Mouse (Mus musculus): ENCODE data around the gene Ogdh. TPM values are rescaled to one million over a fixed set of nuclear protein-coding genes. Genes with fewer than 3 reads are reported as not detected.

Ogdh gene
- polyA plus RNA-seq, 1 experiment = 13.2 TPM

DNA sequence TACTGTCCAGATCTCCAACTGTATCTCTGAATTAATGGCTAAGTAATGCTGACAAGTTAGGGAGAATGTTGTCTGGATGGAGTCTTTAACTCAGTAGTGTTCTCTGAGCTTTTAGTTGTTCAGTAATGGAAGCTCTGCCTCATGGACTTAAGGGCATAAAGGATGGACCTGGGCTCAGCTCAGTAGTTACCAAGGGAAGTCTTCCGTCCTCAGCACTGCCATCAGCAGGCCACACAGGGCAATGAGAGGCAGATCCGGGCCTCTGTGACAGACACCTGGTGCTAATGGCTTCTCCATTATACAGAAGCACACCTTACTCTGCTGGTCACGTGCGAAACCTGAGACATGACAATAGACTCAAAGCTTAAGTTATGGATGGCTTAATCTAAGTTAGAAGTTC lies 45.3 kb downstream of the Ogdh start:
- Histone ChIP-seq H3K27me3 (ENCODE audit: control insufficient read depth) (no peaks in the 10 kb centered on the region), H3K36me3 (ENCODE audit: control insufficient read depth) (peaks cover 96% of the 10 kb centered on the region), H3K4me1 (ENCODE audit: control insufficient read depth) (peaks cover 2% of the 10 kb centered on the region; the same call in 1 of the 2 replicates), H3K4me3 (replicated peaks) (no peak overlapping the region), H3K9me3 (ENCODE audit: control insufficient read depth, low read length) (no peaks in the 10 kb centered on the region)
- no peak for TF ChIP-seq TAL1 (IDR thresholded peaks at IDR 0.05; ENCODE audit: low read length)

DNA sequence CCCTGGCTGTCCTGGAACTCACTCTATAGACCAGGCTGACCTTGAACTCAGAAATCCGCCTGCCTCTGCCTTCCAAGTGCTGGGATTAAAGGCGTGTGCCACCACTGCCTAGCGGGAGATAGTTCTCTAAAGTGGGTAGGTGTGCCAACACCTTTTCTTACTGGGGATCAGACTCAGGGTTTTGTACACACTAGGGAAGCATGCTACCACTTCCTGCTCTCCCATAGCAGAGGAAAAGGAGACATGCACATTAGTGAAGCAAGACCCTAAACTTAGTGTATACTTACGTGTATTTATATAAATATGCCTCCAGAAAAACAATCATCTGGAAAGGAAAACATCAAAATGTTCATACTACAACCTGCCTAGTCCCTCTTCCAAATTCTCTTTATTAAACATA lies 54.5 kb downstream of the Ogdh start:
- no peak overlapping the region for H3K4me3 ChIP-seq (replicated peaks)
- no peaks in the 10 kb centered on the region for H3K9me3 ChIP-seq (ENCODE audit: control insufficient read depth, low read length)
- TF ChIP-seq GATA1 (IDR thresholded peaks at IDR 0.05; ENCODE audit: low read length) (no peak), TAL1 (IDR thresholded peaks at IDR 0.05; ENCODE audit: low read length) (no peak)
- H3K4me1 ChIP-seq (ENCODE audit: control insufficient read depth) = peaks cover 2% of the 10 kb centered on the region; the same call in 1 of the 2 replicates
- no peaks in the 10 kb centered on the region for H3K27me3 ChIP-seq (ENCODE audit: control insufficient read depth)
- peaks cover 100% of the 10 kb centered on the region for H3K36me3 ChIP-seq (ENCODE audit: control insufficient read depth)

DNA sequence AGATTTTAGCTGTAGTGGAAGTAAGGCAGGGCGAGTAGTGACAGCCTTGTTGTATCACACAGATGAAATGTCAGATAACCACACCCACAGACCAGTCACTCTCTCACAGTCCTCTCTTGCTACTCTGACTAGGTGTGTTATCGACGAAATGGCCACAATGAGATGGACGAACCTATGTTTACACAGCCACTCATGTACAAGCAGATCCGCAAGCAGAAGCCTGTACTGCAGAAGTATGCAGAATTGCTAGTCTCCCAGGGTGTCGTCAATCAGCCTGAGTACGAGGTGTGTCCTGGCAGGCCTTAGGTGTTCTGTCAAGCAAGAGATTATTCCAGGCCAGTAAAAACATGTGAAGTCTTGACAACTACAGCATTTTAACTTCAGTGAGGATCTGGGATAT lies 55.5 kb downstream of the Ogdh start:
- TF ChIP-seq GATA1 (IDR thresholded peaks at IDR 0.05; ENCODE audit: low read length) = no peak
- no peak for TF ChIP-seq TAL1 (IDR thresholded peaks at IDR 0.05; ENCODE audit: low read length)
- H3K4me1 ChIP-seq (ENCODE audit: control insufficient read depth) = no peaks in the 10 kb centered on the region
- no peaks in the 10 kb centered on the region for H3K9me3 ChIP-seq (ENCODE audit: control insufficient read depth, low read length)
- H3K36me3 ChIP-seq (ENCODE audit: control insufficient read depth) = peaks cover 100% of the 10 kb centered on the region
- no peaks in the 10 kb centered on the region for H3K27me3 ChIP-seq (ENCODE audit: control insufficient read depth)
- H3K4me3 ChIP-seq (replicated peaks) = no peak overlapping the region

DNA sequence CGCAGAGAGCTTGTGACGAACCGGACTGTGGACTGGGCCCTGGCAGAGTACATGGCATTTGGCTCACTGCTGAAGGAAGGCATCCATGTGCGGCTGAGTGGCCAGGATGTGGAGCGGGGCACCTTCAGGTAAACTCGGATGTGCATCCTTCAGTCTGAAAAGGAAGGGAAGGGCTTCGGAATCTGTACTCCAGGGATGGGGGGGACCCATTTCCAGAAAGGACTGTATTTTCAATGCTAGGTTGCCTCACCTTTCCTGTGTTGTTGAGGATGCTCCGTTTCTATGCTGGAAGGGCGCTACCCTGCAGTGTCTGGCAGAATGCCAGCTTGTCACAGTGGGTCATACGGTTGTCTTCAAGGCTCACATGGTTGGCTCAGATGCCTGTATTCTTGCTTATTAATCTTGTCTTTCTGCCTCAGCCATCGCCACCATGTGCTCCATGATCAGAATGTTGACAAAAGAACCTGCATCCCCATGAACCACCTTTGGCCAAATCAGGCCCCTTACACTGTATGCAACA lies 57.3 kb downstream of the Ogdh start:
- no peaks in the 10 kb centered on the region for H3K4me1 ChIP-seq (ENCODE audit: control insufficient read depth)
- no peaks in the 10 kb centered on the region for H3K9me3 ChIP-seq (ENCODE audit: control insufficient read depth, low read length)
- H3K27me3 ChIP-seq (ENCODE audit: control insufficient read depth) = no peaks in the 10 kb centered on the region
- H3K4me3 ChIP-seq (replicated peaks) = no peak overlapping the region
- TF ChIP-seq GATA1 (IDR thresholded peaks at IDR 0.05; ENCODE audit: low read length) (no peak), TAL1 (IDR thresholded peaks at IDR 0.05; ENCODE audit: low read length) (no peak)
- H3K36me3 ChIP-seq (ENCODE audit: control insufficient read depth) = peaks cover 100% of the 10 kb centered on the region

DNA sequence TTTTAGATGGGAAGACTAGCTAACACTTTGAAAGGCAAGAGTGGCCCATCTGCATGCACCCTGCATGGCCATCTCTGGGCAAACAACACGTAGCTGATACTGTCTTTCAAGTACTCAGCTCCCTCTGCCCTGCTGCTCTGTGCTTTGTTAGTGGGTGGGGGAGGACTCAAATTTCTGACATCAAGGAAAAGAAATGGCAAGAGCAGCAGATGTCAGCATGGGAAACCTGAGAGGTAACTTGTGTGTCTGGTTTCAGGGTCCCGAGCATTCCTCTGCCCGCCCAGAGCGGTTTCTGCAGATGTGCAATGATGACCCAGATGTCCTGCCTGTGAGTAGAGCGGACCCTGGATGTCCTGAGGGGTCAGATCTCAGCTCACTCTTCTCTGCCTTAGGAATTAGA lies 58.2 kb downstream of the Ogdh start:
- Histone ChIP-seq H3K27me3 (ENCODE audit: control insufficient read depth) (no peaks in the 10 kb centered on the region), H3K4me1 (ENCODE audit: control insufficient read depth) (no peaks in the 10 kb centered on the region), H3K4me3 (replicated peaks) (no peak overlapping the region), H3K36me3 (ENCODE audit: control insufficient read depth) (peaks cover 99% of the 10 kb centered on the region), H3K9me3 (ENCODE audit: control insufficient read depth, low read length) (no peaks in the 10 kb centered on the region)
- TF ChIP-seq GATA1 (IDR thresholded peaks at IDR 0.05; ENCODE audit: low read length) (no peak), TAL1 (IDR thresholded peaks at IDR 0.05; ENCODE audit: low read length) (no peak)

DNA sequence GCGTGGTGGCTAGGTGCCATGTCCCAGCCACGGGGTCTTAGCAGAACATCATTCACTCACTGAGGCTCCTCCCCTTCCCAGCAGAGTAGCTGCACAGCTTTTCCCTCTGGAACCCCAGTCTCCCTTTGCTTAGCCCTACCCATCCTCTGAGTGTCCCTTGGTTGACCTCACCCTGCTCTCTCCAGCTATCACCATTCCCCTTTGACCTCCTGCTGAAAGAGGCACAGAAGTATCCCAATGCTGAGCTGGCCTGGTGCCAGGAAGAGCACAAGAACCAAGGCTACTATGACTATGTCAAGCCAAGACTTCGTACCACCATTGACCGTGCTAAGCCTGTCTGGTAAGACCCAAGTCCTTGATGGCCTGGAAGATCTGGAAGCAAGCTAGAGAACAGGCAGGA lies 63.7 kb downstream of the Ogdh start:
- peaks cover 79% of the 10 kb centered on the region for H3K36me3 ChIP-seq (ENCODE audit: control insufficient read depth)
- TF ChIP-seq TAL1 (IDR thresholded peaks at IDR 0.05; ENCODE audit: low read length) (no peak), GATA1 (IDR thresholded peaks at IDR 0.05; ENCODE audit: low read length) (no peak)
- H3K9me3 ChIP-seq (ENCODE audit: control insufficient read depth, low read length) = no peaks in the 10 kb centered on the region
- H3K4me3 ChIP-seq (replicated peaks) = no peak overlapping the region
- no peaks in the 10 kb centered on the region; the same call in 1 of the 2 replicates for H3K4me1 ChIP-seq (ENCODE audit: control insufficient read depth)
- no peaks in the 10 kb centered on the region for H3K27me3 ChIP-seq (ENCODE audit: control insufficient read depth)

DNA sequence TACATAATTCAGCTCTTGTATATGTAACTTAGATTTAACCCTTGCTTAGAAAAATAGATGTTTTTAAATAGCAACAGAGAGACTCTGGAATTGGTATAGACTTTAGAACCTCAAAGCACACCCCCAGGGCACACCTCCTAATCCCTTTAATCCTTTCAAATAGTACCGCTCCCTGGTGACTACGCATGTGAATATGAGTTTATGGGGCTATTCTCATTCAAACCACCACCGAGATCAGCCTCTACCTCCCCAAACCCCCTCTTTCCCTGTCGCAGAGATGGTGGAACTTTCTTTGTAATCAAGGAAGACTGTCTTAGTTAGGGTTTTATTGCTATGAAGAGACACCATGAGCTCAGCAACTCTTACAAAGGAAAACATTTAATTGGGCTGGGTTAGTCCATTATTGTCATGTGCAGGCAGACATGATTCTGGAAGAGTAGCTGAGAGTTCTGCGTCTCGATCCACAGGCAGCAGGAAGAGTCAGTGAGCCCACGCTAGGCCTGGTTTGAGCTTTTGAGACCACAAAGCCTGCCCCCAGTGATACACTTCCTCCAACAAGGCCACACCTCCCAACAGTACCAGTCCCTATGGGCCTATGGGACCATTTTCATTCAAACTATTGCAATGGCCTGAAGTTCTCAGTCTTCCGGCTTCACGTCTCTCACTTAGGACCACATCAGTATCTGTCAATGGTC lies 73.3 kb downstream of the Ogdh start:
- Histone ChIP-seq H3K27me3 (ENCODE audit: control insufficient read depth) (peaks cover 6% of the 10 kb centered on the region; the same call in 1 of the 2 replicates), H3K36me3 (ENCODE audit: control insufficient read depth) (no peaks in the 10 kb centered on the region), H3K4me3 (replicated peaks) (no peak overlapping the region), H3K9me3 (ENCODE audit: control insufficient read depth, low read length) (no peaks in the 10 kb centered on the region), H3K4me1 (ENCODE audit: control insufficient read depth) (peaks cover 13% of the 10 kb centered on the region)
- no peak for TF ChIP-seq GATA1 (IDR thresholded peaks at IDR 0.05; ENCODE audit: low read length)
- no peak for TF ChIP-seq TAL1 (IDR thresholded peaks at IDR 0.05; ENCODE audit: low read length)

DNA sequence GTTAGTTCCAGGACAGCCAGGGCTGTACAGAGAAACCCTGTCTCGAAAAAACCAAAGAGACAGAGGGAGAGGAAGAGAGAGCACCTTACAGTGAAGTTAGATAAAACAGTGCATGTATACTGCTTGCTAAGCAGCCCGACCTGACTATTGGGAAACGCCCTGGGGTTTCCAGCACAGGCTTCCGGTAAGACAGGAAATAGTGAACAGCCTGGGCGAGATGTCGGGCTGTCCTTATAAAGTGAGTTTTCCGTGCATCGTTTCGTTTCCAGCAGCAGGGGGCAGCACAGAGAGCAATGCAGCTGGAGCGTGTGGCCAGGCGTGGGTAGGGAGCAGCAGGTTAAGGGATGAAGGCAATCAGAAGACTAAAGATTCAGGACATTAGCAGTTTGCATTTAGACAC lies 74.5 kb downstream of the Ogdh start:
- no peaks in the 10 kb centered on the region for H3K36me3 ChIP-seq (ENCODE audit: control insufficient read depth)
- peaks cover 13% of the 10 kb centered on the region for H3K4me1 ChIP-seq (ENCODE audit: control insufficient read depth)
- TF ChIP-seq GATA1 (IDR thresholded peaks at IDR 0.05; ENCODE audit: low read length) (no peak), TAL1 (IDR thresholded peaks at IDR 0.05; ENCODE audit: low read length) (no peak)
- peaks cover 6% of the 10 kb centered on the region; the same call in 1 of the 2 replicates for H3K27me3 ChIP-seq (ENCODE audit: control insufficient read depth)
- H3K4me3 ChIP-seq (replicated peaks) = no peak overlapping the region
- H3K9me3 ChIP-seq (ENCODE audit: control insufficient read depth, low read length) = no peaks in the 10 kb centered on the region

DNA sequence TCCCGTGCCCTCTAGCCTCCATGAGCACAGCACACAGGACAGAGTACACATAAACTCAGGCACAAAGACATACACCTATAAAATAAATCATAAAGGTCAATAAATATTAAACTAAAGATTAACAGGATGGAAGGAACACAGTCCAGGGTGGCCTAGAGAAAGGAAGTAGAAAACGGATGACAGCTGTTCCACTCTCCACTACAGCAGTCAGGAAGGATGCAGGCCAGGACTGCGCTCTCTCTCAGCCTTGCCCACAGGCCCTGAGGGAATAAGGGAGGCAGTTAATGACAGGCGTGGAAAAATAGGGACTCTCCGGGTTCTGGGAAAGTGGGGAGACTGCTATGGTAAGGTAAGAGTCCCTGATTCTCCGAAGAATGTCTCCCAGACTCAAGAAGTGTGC lies 75.0 kb downstream of the Ogdh start:
- H3K4me3 ChIP-seq (replicated peaks) = no peak overlapping the region
- no peak for TF ChIP-seq TAL1 (IDR thresholded peaks at IDR 0.05; ENCODE audit: low read length)
- TF ChIP-seq GATA1 (IDR thresholded peaks at IDR 0.05; ENCODE audit: low read length) = no peak
- H3K27me3 ChIP-seq (ENCODE audit: control insufficient read depth) = peaks cover 6% of the 10 kb centered on the region; the same call in 1 of the 2 replicates
- H3K4me1 ChIP-seq (ENCODE audit: control insufficient read depth) = peaks cover 13% of the 10 kb centered on the region
- H3K9me3 ChIP-seq (ENCODE audit: control insufficient read depth, low read length) = no peaks in the 10 kb centered on the region
- no peaks in the 10 kb centered on the region for H3K36me3 ChIP-seq (ENCODE audit: control insufficient read depth)
